33 mouse cellular contexts compared by ENCODE assay signal in the genomic region with DNA sequence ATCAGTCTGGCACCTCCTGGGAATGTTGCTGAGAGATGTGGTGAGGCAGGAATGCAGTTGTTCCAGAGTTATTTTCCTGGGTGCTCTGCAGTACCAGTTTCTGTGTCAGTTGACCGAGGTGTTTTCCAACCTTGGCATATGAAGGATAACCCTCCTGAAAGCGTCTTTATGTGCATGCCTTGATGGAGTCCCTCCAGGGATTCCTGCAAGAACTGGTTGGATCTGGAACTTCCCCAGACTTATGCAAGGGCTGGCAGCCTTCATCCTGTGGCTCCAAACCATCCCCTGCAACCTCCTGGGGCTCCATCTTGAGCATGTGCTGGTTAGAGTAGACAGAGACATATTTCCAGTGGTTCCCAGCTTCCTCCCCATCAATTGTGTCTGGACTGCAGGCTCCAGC. TPM values are rescaled to one million over a fixed set of nuclear protein-coding genes. Genes with fewer than 3 reads are reported as not detected.
DNase-seq lines count a peak whose midpoint lies in the region; ATAC-seq and TF ChIP-seq lines count a peak whose summit lies in the region.
"Had no signal": no experiment of that assay in that cellular context is flagged by ENCODE, and none has a peak within 500 bp of the region (broad histone marks: within the 10 kb centered on the region; RNA-seq: fewer than 3 reads in every experiment).

No protein-coding gene starts in this region.

- no peak for ATAC-seq in forebrain, embryonic 15.5 days (replicated peaks)
- no peak for ATAC-seq in forebrain, embryonic 11.5 days (replicated peaks; ENCODE audit: low FRiP score)
- ATAC-seq in kidney, embryonic 15.5 days (replicated peaks; ENCODE audit: low FRiP score): no peak
- ATAC-seq: activated CD4-positive, CD25-positive, alpha-beta regulatory T cell, adult 4 months; CD4-positive, CD25-positive, alpha-beta regulatory T cell, adult 4 months; forebrain, embryonic 16.5 days; hindbrain, postnatal 0 days; inflammation-experienced regulatory T-cells, adult 6 months; intestine, embryonic 16.5 days had no signal

- H3K4me1 ChIP-seq in forebrain, embryonic 15.5 days: peaks cover 12% of the 10 kb centered on the region
- H3K4me1 ChIP-seq in forebrain, embryonic 11.5 days (replicated peaks; ENCODE audit: control insufficient read depth, insufficient read depth, low read length): no peaks in the 10 kb centered on the region
- peaks cover 20% of the 10 kb centered on the region for H3K4me1 ChIP-seq in kidney, embryonic 15.5 days
- peaks cover 5% of the 10 kb centered on the region; the same call in 1 of the 2 replicates for H3K4me1 ChIP-seq in embryonic fibroblast, embryonic 13.5 days (ENCODE audit: control insufficient read depth, insufficient read depth, low read length)
- H3K4me1 ChIP-seq: forebrain, embryonic 12.5 days had no signal

- no peak overlapping the region for H3K9ac ChIP-seq in forebrain, embryonic 15.5 days (replicated peaks)
- H3K9ac ChIP-seq in forebrain, embryonic 11.5 days (ENCODE audit: low read length): no peak overlapping the region
- no peak overlapping the region for H3K9ac ChIP-seq in kidney, embryonic 15.5 days
- H3K9ac ChIP-seq: forebrain, embryonic 12.5 days; heart, embryonic 13.5 days; hindbrain, embryonic 14.5 days had no signal

- no peaks in the 10 kb centered on the region for H3K36me3 ChIP-seq in forebrain, embryonic 15.5 days
- no peaks in the 10 kb centered on the region; the same call in 1 of the 2 replicates for H3K36me3 ChIP-seq in forebrain, embryonic 11.5 days (ENCODE audit: control insufficient read depth, insufficient read depth, low read length)
- H3K36me3 ChIP-seq in kidney, embryonic 15.5 days: peaks cover 16% of the 10 kb centered on the region; the same call in 1 of the 2 replicates

- no peak overlapping the region for H3K4me2 ChIP-seq in forebrain, embryonic 15.5 days (replicated peaks)
- no peak overlapping the region for H3K4me2 ChIP-seq in forebrain, embryonic 11.5 days (ENCODE audit: low read depth, low read length, severe bottlenecking)
- H3K4me2 ChIP-seq in kidney, embryonic 15.5 days: no peak overlapping the region
- H3K4me2 ChIP-seq: forebrain, embryonic 12.5 days; heart, embryonic 13.5 days; hindbrain, embryonic 14.5 days had no signal

- peak overlapping the region; percentile 5 for H3K27ac ChIP-seq in forebrain, embryonic 15.5 days (replicated peaks)
- no peak overlapping the region for H3K27ac ChIP-seq in forebrain, embryonic 11.5 days (ENCODE audit: low read depth, low read length)
- 0 out of 2 replicates have a peak overlapping the region, but pooled peaks have one; percentile 24 for H3K27ac ChIP-seq in kidney, embryonic 15.5 days
- 0 out of 2 replicates have a peak overlapping the region, but pooled peaks have one; percentile 5 for H3K27ac ChIP-seq in embryonic fibroblast, embryonic 13.5 days (ENCODE audit: insufficient read depth, low read length)
- H3K27ac ChIP-seq: forebrain, embryonic 12.5 days; gastrocnemius, adult 2 months; heart, embryonic 13.5 days; hindbrain, embryonic 14.5 days had no signal

- WGBS in forebrain, embryonic 15.5 days: 82% methylated on average over 2 of the region's 2 CpGs
- WGBS in forebrain, embryonic 11.5 days: 87% methylated on average over 2 of the region's 2 CpGs
- WGBS in kidney, embryonic 15.5 days: 79% methylated on average over 2 of the region's 2 CpGs

- H3K9me3 ChIP-seq in forebrain, embryonic 15.5 days: no peaks in the 10 kb centered on the region
- H3K9me3 ChIP-seq in forebrain, embryonic 11.5 days (ENCODE audit: control insufficient read depth, low read length): no peaks in the 10 kb centered on the region
- H3K9me3 ChIP-seq in kidney, embryonic 15.5 days (replicated peaks): no peaks in the 10 kb centered on the region
- H3K9me3 ChIP-seq: forebrain, embryonic 12.5 days; heart, embryonic 13.5 days had no signal

- TF ChIP-seq POLR2A in embryonic fibroblast, embryonic 13.5 days (IDR thresholded peaks at IDR 0.05; ENCODE audit: low read depth, low read length): no peak

- no peak for DNase-seq in forebrain, embryonic 11.5 days (ENCODE audit: low spot score)
- DNase-seq in kidney, postnatal 36 days: no peak
- peak; percentile 42 for DNase-seq in 3T3-L1 (ENCODE audit: low read depth, low spot score)
- no peak for DNase-seq in cerebellum, adult 11-12 months
- DNase-seq in adrenal gland, adult (ENCODE audit: inconsistent age in 2 of 2, low spot score in 1 of 2): no peak
- DNase-seq: adrenal gland, adult 2 months; adrenal gland, postnatal 14 days; cerebellum, adult 11 months; cerebellum, adult 8-10 months; cerebellum, postnatal 10 days; cerebellum, postnatal 36 days; embryo, embryonic 11 days; gastrocnemius, adult 2 months; gastrocnemius, postnatal 14 days; heart, adult 18-20 months; heart, postnatal 14 days; heart, postnatal 4 days; kidney, adult 18-20 months had no signal

- no peak overlapping the region for H3K4me3 ChIP-seq in forebrain, embryonic 15.5 days
- no peak overlapping the region for H3K4me3 ChIP-seq in forebrain, embryonic 11.5 days (ENCODE audit: low read depth, low read length)
- H3K4me3 ChIP-seq in kidney, embryonic 15.5 days (replicated peaks): no peak overlapping the region
- no peak overlapping the region for H3K4me3 ChIP-seq in embryonic fibroblast, embryonic 13.5 days (ENCODE audit: insufficient read depth, low read length)
- H3K4me3 ChIP-seq: erythroblast, embryonic 14.5 days; forebrain, embryonic 12.5 days; gastrocnemius, adult 2 months; heart, embryonic 13.5 days had no signal

- H3K27me3 ChIP-seq in forebrain, embryonic 15.5 days: no peaks in the 10 kb centered on the region
- no peaks in the 10 kb centered on the region for H3K27me3 ChIP-seq in forebrain, embryonic 11.5 days (ENCODE audit: control insufficient read depth, insufficient read depth, low read length)
- no peaks in the 10 kb centered on the region for H3K27me3 ChIP-seq in kidney, embryonic 15.5 days
- H3K27me3 ChIP-seq: forebrain, embryonic 12.5 days; heart, embryonic 13.5 days had no signal

- TF ChIP-seq CTCF in embryonic fibroblast, embryonic 13.5 days (IDR thresholded peaks at IDR 0.05; ENCODE audit: borderline replicate concordance, insufficient read depth, low read length): no peak

RNA-seq across cellular contexts. Expression of a gene that starts 36.5 kb away (rescaled TPM):
- polyA plus RNA-seq in forebrain, embryonic 15.5 days (2015; fragmentation: Nextera tagmentation; extraction: Ambion mirVana): 0.69 and 0.75 TPM in 2 replicates
- polyA plus RNA-seq in forebrain, embryonic 11.5 days (2014; fragmentation: Nextera tagmentation; extraction: Ambion mirVana): 0.17 and 0.45 TPM in 2 replicates
- polyA plus RNA-seq in kidney, embryonic 15.5 days (2015; fragmentation: Nextera tagmentation; extraction: Ambion mirVana): 2.6 and 3.6 TPM in 2 replicates
- 0.67 TPM in 1 of 2 replicates, not detected in the other for polyA plus RNA-seq in embryonic fibroblast, embryonic 13.5 days (2011; ENCODE audit: insufficient read length, low read depth, missing spikeins)
- polyA plus RNA-seq: embryonic facial prominence, embryonic 11.5 days; hindbrain, postnatal 0 days had no signal

RNA-seq across cellular contexts. Expression of a gene that starts 51.8 kb away (rescaled TPM):
- 7.2 and 7.9 TPM in 2 replicates for polyA plus RNA-seq in forebrain, embryonic 15.5 days (2015; fragmentation: Nextera tagmentation; extraction: Ambion mirVana)
- 0.16 TPM in 1 of 2 replicates, not detected in the other for polyA plus RNA-seq in forebrain, embryonic 11.5 days (2014; fragmentation: Nextera tagmentation; extraction: Ambion mirVana)
- polyA plus RNA-seq in kidney, embryonic 15.5 days (2015; fragmentation: Nextera tagmentation; extraction: Ambion mirVana): 1.1 TPM in 2 replicates
- not detected in 2 replicates for polyA plus RNA-seq in embryonic fibroblast, embryonic 13.5 days (2011; ENCODE audit: insufficient read length, low read depth, missing spikeins)
- polyA plus RNA-seq: activated CD4-positive, CD25-positive, alpha-beta regulatory T cell, adult 4 months; CD4-positive, CD25-positive, alpha-beta regulatory T cell, adult 4 months; erythroblast, embryonic 14.5 days; hindbrain, embryonic 11.5 days had no signal

RNA-seq across cellular contexts. Expression of a gene that starts 55.5 kb away (rescaled TPM):
- polyA plus RNA-seq in forebrain, embryonic 15.5 days (2015; fragmentation: Nextera tagmentation; extraction: Ambion mirVana): 64.7 and 64.9 TPM in 2 replicates
- polyA plus RNA-seq in forebrain, embryonic 11.5 days (2014; fragmentation: Nextera tagmentation; extraction: Ambion mirVana): 54.4 and 55.9 TPM in 2 replicates
- polyA plus RNA-seq in kidney, embryonic 15.5 days (2015; fragmentation: Nextera tagmentation; extraction: Ambion mirVana): 30.2 and 35.2 TPM in 2 replicates
- polyA plus RNA-seq in embryonic fibroblast, embryonic 13.5 days (2011; ENCODE audit: insufficient read length, low read depth, missing spikeins): 33.5 and 41.4 TPM in 2 replicates
